In genomic region chr4:128811382-128812056, GRCm38 (mm10) we compare ENCODE assay signal across 8 mouse cellular contexts. TPM values are rescaled to one million over a fixed set of nuclear protein-coding genes. Genes with fewer than 3 reads are reported as not detected.
DNase-seq lines count a peak whose midpoint lies in the region; ATAC-seq and TF ChIP-seq lines count a peak whose summit lies in the region.

No protein-coding gene starts in this region.

- peak; percentile 89 for ATAC-seq in hindbrain, embryonic 12.5 days (ENCODE audit: low FRiP score)
- peak; percentile 94 for ATAC-seq in lung, postnatal 0 days

- H3K4me1 ChIP-seq in hindbrain, embryonic 12.5 days = peaks cover 13% of the 10 kb centered on the region
- H3K4me1 ChIP-seq in lung, postnatal 0 days (ENCODE audit: insufficient read depth, low read depth, low read length) = peaks cover 6% of the 10 kb centered on the region; the same call in 1 of the 2 replicates

- H3K9ac ChIP-seq in hindbrain, embryonic 12.5 days = peak overlapping the region; percentile 59
- H3K9ac ChIP-seq in lung, postnatal 0 days (replicated peaks; ENCODE audit: low read depth) = peak overlapping the region; percentile 57

- 15% methylated on average over 16 of the region's 16 CpGs for WGBS in hindbrain, embryonic 12.5 days
- 10% methylated on average over 16 of the region's 16 CpGs for WGBS in lung, postnatal 0 days

- DNase-seq in T-cell, adult 2 months (ENCODE audit: low spot score) = peak; percentile 67
- DNase-seq in cerebellum, postnatal 10 days = peak; percentile 85 to 86
- peak; percentile 79 to 80 for DNase-seq in frontal cortex, postnatal 10 days (ENCODE audit: low spot score in 2 of 2)
- DNase-seq in layer of hippocampus, postnatal 10 days (ENCODE audit: low spot score in 2 of 2) = peak; percentile 69 to 82
- DNase-seq in lung, postnatal 0 days (ENCODE audit: low spot score) = peak; percentile 97
- DNase-seq in ovary, postnatal 36 days (ENCODE audit: low spot score) = peak; percentile 71
- peak; percentile 65 for DNase-seq in thymus, postnatal 25 days

- H3K9me3 ChIP-seq in hindbrain, embryonic 12.5 days (replicated peaks) = no peaks in the 10 kb centered on the region
- no peaks in the 10 kb centered on the region for H3K9me3 ChIP-seq in lung, postnatal 0 days (ENCODE audit: low read length)

- no peak for TF ChIP-seq EP300 in lung, postnatal 0 days (IDR thresholded peaks at IDR 0.05)

- no peaks in the 10 kb centered on the region for H3K27me3 ChIP-seq in hindbrain, embryonic 12.5 days
- H3K27me3 ChIP-seq in lung, postnatal 0 days (replicated peaks; ENCODE audit: insufficient read depth, low read length) = no peaks in the 10 kb centered on the region

- peak overlapping the region; percentile 64 for H3K4me2 ChIP-seq in hindbrain, embryonic 12.5 days (replicated peaks)
- H3K4me2 ChIP-seq in lung, postnatal 0 days (replicated peaks; ENCODE audit: low read depth, low read length) = peak overlapping the region; percentile 63

- H3K27ac ChIP-seq in hindbrain, embryonic 12.5 days = no peak overlapping the region
- H3K27ac ChIP-seq in lung, postnatal 0 days (ENCODE audit: low read length) = peak overlapping the region; percentile 33; the same call in 1 of the 2 replicates

- peak overlapping the region; percentile 44 for H3K4me3 ChIP-seq in hindbrain, embryonic 12.5 days
- H3K4me3 ChIP-seq in lung, postnatal 0 days (ENCODE audit: low read depth, low read length) = peak overlapping the region; percentile 41

- H3K36me3 ChIP-seq in hindbrain, embryonic 12.5 days = no peaks in the 10 kb centered on the region
- no peaks in the 10 kb centered on the region for H3K36me3 ChIP-seq in lung, postnatal 0 days (ENCODE audit: insufficient read depth, low read length)

- TF ChIP-seq CTCF in lung, postnatal 0 days (IDR thresholded peaks at IDR 0.05) = no peak

RNA-seq across cellular contexts. Expression of gene Zfp362, which starts 5.7 kb away (rescaled TPM):
- 44.3 and 44.7 TPM in 2 replicates for polyA plus RNA-seq in hindbrain, embryonic 12.5 days (2016; fragmentation: Nextera tagmentation; extraction: Ambion mirVana)
- total RNA-seq in layer of hippocampus, postnatal 10 days (2021) = 10 to 100 TPM; 37.8 to 38.5 TPM
- 21.6 and 23.8 TPM in 2 replicates for polyA plus RNA-seq in lung, postnatal 0 days (2015; fragmentation: Nextera tagmentation; extraction: Ambion mirVana)

RNA-seq across cellular contexts. Expression of gene A3galt2, which starts 56.4 kb away (rescaled TPM):
- 0.50 and 0.79 TPM in 2 replicates for polyA plus RNA-seq in hindbrain, embryonic 12.5 days (2016; fragmentation: Nextera tagmentation; extraction: Ambion mirVana)
- total RNA-seq in layer of hippocampus, postnatal 10 days (2021) = under 1 TPM; 0.45 to 0.64 TPM
- 0.04 and 0.08 TPM in 2 replicates for polyA plus RNA-seq in lung, postnatal 0 days (2015; fragmentation: Nextera tagmentation; extraction: Ambion mirVana)
